Mouse (Mus musculus) lung, postnatal 0 days (tissue): Measurements from ENCODE around the gene Prr7. TPM values are rescaled to one million over a fixed set of nuclear protein-coding genes. Genes with fewer than 3 reads are reported as not detected.
A peak's percentile ranks its signal among the peaks of the same experiment; 100 is the strongest.

Experiments used
- ATAC-seq: fragments of 200-750 bp; cut with Nextera tagmentation; 2 replicates; pipeline ENCODE4 v1.8.0; 2017; ENCODE audit warnings: moderate library complexity
- DNase-seq: peaks from one replicate; pipeline ENCODE4 v3.0.0-alpha.2; 2016; ENCODE audit warnings: low spot score
- H3K27ac ChIP-seq: fragments of 300-500 bp; sonication (generic); 2 replicates; pipeline ENCODE4 v1.5.1; 2014; ENCODE audit warnings: antibody characterized with exemption, mild to moderate bottlenecking, low read length, mixed read lengths
- H3K27me3 ChIP-seq: fragments of 300-500 bp; sonication (generic); replicated peaks from 2 replicates; pipeline ENCODE4 v1.6.1; 2014; ENCODE audit warnings: low read length, mixed read lengths; ENCODE audit not compliant: insufficient read depth
- H3K36me3 ChIP-seq: fragments of 300-500 bp; sonication (generic); 2 replicates; pipeline ENCODE4 v1.6.1; 2014; ENCODE audit warnings: low read length, mixed read lengths; ENCODE audit not compliant: insufficient read depth
- H3K4me1 ChIP-seq: fragments of 300-500 bp; sonication (generic); 2 replicates; pipeline ENCODE4 v1.6.1; 2014; ENCODE audit warnings: antibody characterized with exemption, low read depth, low read length, mixed read lengths; ENCODE audit not compliant: insufficient read depth
- H3K4me2 ChIP-seq: fragments of 300-500 bp; sonication (generic); replicated peaks from 2 replicates; pipeline ENCODE4 v1.6.1; 2014; ENCODE audit warnings: low read depth, mild to moderate bottlenecking, low read length, moderate library complexity, mixed read lengths
- H3K4me3 ChIP-seq: fragments of 300-500 bp; sonication (generic); 2 replicates; pipeline ENCODE4 v1.5.1; 2014; ENCODE audit warnings: low read depth, low read length
- H3K9ac ChIP-seq: fragments of 300-500 bp; sonication (generic); replicated peaks from 2 replicates; pipeline ENCODE4 v1.6.1; 2014; ENCODE audit warnings: low read depth, mild to moderate bottlenecking
- H3K9me3 ChIP-seq: fragments of 300-500 bp; sonication (generic); 2 replicates; pipeline ENCODE4 v1.6.1; 2016; ENCODE audit warnings: low read length, mixed read lengths
- CTCF ChIP-seq: IDR thresholded peaks from 2 replicates; pipeline ENCODE4 v1.5.1; 2016; ENCODE audit warnings: antibody characterized with exemption, mild to moderate bottlenecking
- EP300 ChIP-seq: IDR thresholded peaks from 2 replicates; pipeline ENCODE4 v1.6.1; 2016; ENCODE audit warnings: antibody characterized with exemption, mild to moderate bottlenecking, control low read depth
- WGBS: fragments of 180-500 bp; shearing (Covaris S2); extraction: QIAGEN DNeasy Blood & Tissue Kit; methylation state at CpG from one replicate; pipeline ENCODE4 v1.1.7; 2014; 5-methylcytosine and 5-hydroxymethylcytosine counted together
- polyA plus RNA-seq: library from polyadenylated mRNA; unstranded; fragments of >200 nt; fragmentation: Nextera tagmentation; extraction: Ambion mirVana; gene quantifications from 2 replicates; pipeline ENCODE4 v1.2.1, GENCODE M21; 2015

Gene Prr7
- polyA plus RNA-seq, 1 experiment from 2014 or later: 0.17 TPM

- H3K27me3 ChIP-seq: no peaks in the 10 kb centered on the region
- peak overlapping the region; percentile 70 for H3K4me3 ChIP-seq
- H3K9ac ChIP-seq: no peak overlapping the region
- H3K4me1 ChIP-seq: peaks cover 10% of the 10 kb centered on the region; the same call in 1 of the 2 replicates
- H3K4me2 ChIP-seq: peak overlapping the region; percentile 61
- no peaks in the 10 kb centered on the region for H3K36me3 ChIP-seq
- 30% methylated on average over 9 of the region's 9 CpGs for WGBS
- DNase-seq (no peak), ATAC-seq (no peak)
- TF ChIP-seq EP300 (no peak), CTCF (no peak)
- H3K27ac ChIP-seq: peak overlapping the region; percentile 95; the same call in 1 of the 2 replicates
- H3K9me3 ChIP-seq: no peaks in the 10 kb centered on the region
Observed at GRCm38 (mm10) chr13:55443799-55444285, 20.2 kb upstream of the Prr7 start.

DNA sequence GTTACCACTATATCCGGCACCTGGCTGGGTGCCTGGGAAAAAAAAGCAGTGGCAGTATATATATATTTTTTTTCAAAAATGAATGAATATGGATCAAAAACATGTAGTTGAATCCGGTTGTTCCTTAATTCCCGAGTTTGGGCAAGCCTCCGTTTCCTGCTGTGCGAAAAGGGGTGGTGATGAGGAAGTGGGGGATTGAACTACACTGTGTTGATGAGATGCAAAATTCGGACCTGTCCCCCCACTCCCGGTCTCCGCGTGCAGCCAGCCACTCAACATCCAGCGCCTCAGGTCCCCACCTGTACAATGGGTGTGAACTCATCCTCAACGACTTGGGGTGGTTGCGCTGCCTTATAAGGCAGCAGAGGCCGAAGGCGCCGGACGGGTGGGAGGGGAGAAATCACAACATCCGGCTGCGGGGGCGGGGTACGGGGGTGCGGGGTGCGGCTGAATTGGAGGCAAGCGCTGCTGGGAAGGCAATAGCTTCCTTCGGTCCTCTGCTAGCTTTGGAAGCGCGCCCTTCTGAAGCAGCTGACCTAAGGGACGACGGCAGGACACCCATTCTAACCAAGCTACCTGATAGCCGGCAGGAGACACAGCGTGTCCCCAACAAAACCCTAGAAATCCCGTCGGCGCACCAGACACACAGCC, 19.7 kb upstream of the Prr7 start:
- H3K27me3 ChIP-seq: no peaks in the 10 kb centered on the region
- peak overlapping the region; percentile 70 for H3K4me3 ChIP-seq
- H3K27ac ChIP-seq: peak overlapping the region; percentile 95
- WGBS: 5% methylated on average over 24 of the region's 33 CpGs
- ATAC-seq (peak; percentile 75), DNase-seq (peak; percentile 90)
- H3K9ac ChIP-seq: no peak overlapping the region
- TF ChIP-seq EP300 (0 out of 2 replicates have a peak, but pooled peaks have one; percentile 40), CTCF (no peak)
- H3K9me3 ChIP-seq: no peaks in the 10 kb centered on the region
- no peaks in the 10 kb centered on the region for H3K36me3 ChIP-seq
- H3K4me2 ChIP-seq: peak overlapping the region; percentile 61
- peaks cover 10% of the 10 kb centered on the region; the same call in 1 of the 2 replicates for H3K4me1 ChIP-seq

- TF ChIP-seq EP300 (no peak), CTCF (no peak)
- H3K36me3 ChIP-seq: no peaks in the 10 kb centered on the region
- peak within 1 kb of the TSS; percentile 70 for H3K4me3 ChIP-seq
- ATAC-seq (peak; percentile 96), DNase-seq (peak; percentile 100)
- H3K27ac ChIP-seq: peak within 1 kb of the TSS; percentile 95
- peaks cover 10% of the 10 kb centered on the region; the same call in 1 of the 2 replicates for H3K4me1 ChIP-seq
- H3K27me3 ChIP-seq: no peaks in the 10 kb centered on the region
- no peaks in the 10 kb centered on the region for H3K9me3 ChIP-seq
- peak within 1 kb of the TSS; percentile 84 for H3K9ac ChIP-seq
- H3K4me2 ChIP-seq: peak within 1 kb of the TSS; percentile 90
- WGBS: under 1% methylated on average over 31 of the region's 35 CpGs
Observed at GRCm38 (mm10) chr13:55444937-55445315, 19.1 kb upstream of the Prr7 start, which contains the start of gene Grk6. Gene Grk6, plus strand, starts transcription at chr13:55445072.

DNA sequence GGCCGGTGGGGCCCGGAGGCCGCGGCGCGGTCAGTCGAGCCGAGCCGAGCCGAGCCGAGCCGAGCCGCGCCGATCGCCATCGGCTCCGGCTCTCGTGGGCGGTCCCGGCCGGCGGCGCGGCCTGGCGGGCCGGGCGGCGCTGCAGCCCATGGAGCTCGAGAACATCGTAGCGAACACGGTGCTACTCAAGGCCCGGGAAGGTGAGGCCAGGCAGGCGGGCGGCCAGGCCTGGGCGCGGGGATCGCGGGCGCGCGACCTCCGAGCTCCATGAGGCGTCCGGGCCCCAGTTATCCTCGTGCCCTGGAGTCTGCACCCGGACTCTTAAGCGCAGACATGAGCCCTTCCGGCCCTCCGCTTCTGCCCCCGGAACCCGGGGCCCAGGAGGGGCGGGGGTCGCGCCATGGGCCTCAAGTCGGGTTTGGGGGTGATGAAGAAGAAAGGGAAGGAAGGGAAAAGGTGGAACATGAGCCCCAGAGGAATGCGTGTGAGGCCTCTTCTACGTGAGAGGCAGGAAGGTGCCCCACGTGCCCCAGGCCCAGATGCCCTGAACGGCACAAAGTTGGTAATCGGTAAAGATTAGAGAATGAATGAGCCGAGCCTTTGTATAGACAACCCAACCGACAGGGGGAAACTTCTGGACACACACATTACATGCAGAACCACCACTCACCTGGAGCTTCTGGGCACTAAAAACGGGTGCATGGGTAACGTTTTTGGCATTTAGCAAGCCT, 18.5 kb upstream of the Prr7 start:
- peak overlapping the region; percentile 84 for H3K9ac ChIP-seq
- peaks cover 10% of the 10 kb centered on the region; the same call in 1 of the 2 replicates for H3K4me1 ChIP-seq
- no peaks in the 10 kb centered on the region for H3K27me3 ChIP-seq
- peak overlapping the region; percentile 70 for H3K4me3 ChIP-seq
- no peak for ATAC-seq
- TF ChIP-seq EP300 (no peak), CTCF (0 out of 2 replicates have a peak, but pooled peaks have one; percentile 6)
- H3K9me3 ChIP-seq: no peaks in the 10 kb centered on the region
- H3K27ac ChIP-seq: peak overlapping the region; percentile 95
- peak overlapping the region; percentile 90 for H3K4me2 ChIP-seq
- DNase-seq: no peak
- WGBS: under 1% methylated on average over 44 of the region's 66 CpGs
- H3K36me3 ChIP-seq: 0 out of 2 replicates have a peak, but pooled peaks cover 1% of the 10 kb centered on the region

- no peak for ATAC-seq
- H3K9ac ChIP-seq: no peak overlapping the region
- DNase-seq: no peak
- no peak overlapping the region for H3K27ac ChIP-seq
- 74% methylated on average over 6 of the region's 6 CpGs for WGBS
- H3K4me1 ChIP-seq: peaks cover 10% of the 10 kb centered on the region; the same call in 1 of the 2 replicates
- H3K4me3 ChIP-seq: peak overlapping the region; percentile 70; the same call in 1 of the 2 replicates
- H3K36me3 ChIP-seq: 0 out of 2 replicates have a peak, but pooled peaks cover 3% of the 10 kb centered on the region
- H3K27me3 ChIP-seq: no peaks in the 10 kb centered on the region
- no peak for TF ChIP-seq EP300
- no peak for TF ChIP-seq CTCF
- H3K9me3 ChIP-seq: no peaks in the 10 kb centered on the region
- peak overlapping the region; percentile 6; the same call in 1 of the 2 replicates for H3K4me2 ChIP-seq
Observed at GRCm38 (mm10) chr13:55446483-55447105, 17.5 kb upstream of the Prr7 start.
